Mouse (Mus musculus): Measurements from ENCODE around the gene Sept6.

The Sept6 gene

DNA sequence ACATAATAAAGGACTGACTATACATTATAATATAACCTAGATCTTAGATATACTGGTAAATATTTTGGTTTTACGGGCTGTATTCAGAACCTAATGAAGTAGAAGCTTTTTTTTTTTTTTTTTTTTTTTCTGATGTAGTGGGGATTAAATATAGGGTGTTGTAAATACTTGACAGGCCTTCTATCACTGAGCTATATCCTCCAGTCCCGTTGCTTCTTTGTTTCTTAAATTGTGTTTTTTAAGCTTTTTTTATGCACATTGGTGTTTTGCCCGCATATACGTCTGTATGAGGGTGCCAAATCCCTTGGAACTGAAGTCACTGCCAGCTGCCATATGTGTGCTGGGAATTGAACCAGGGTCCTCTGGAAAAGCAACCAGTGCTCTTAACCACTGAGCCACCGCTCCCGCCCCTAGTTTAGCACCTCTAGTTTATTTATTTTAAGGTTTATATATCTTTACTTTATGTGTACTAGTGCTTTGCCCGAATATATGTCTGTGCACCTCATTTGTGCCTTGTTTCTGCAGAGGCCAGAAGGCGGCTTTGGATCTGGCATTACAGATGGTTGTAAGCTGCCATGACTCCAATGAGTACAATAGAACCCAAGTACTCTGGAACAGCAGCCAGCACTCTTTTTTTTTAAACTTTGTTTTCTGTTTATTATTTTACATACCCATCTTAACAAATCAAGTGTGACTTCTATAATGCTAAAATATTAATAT lies 126.8 kb downstream of the Sept6 start:
- DNase-seq (ENCODE audit: low read depth) = no peak

GRCm38 (mm10) chrX:36863766-36864608 lies 127.6 kb downstream of the Sept6 start:
- DNase-seq (ENCODE audit: low read depth) = peak; percentile 62

Data from c-Kit-positive CD71-negative TER-119-negative erythroid progenitor cells, embryonic 14.5 days (primary cell).